Mouse (Mus musculus): ENCODE data around the gene Abca16. TPM values are rescaled to one million over a fixed set of nuclear protein-coding genes. Genes with fewer than 3 reads are reported as not detected.

The Abca16 gene
- total RNA-seq (2022): not detected

- DNase-seq (ENCODE audit: low spot score): no peak
These were observed at the start of gene Abca16 for GRCm38 (mm10) chr7:120409447-120409846. Gene Abca16, plus strand, starts transcription at chr7:120409647.

GRCm38 (mm10) chr7:120361159-120361558 lies 48.3 kb upstream of the Abca16 start:
- DNase-seq (ENCODE audit: low spot score): no peak

- no peak for DNase-seq (ENCODE audit: low spot score)
These were observed 2.9 kb downstream of the Abca16 start for GRCm38 (mm10) chr7:120412391-120412790.

DNA sequence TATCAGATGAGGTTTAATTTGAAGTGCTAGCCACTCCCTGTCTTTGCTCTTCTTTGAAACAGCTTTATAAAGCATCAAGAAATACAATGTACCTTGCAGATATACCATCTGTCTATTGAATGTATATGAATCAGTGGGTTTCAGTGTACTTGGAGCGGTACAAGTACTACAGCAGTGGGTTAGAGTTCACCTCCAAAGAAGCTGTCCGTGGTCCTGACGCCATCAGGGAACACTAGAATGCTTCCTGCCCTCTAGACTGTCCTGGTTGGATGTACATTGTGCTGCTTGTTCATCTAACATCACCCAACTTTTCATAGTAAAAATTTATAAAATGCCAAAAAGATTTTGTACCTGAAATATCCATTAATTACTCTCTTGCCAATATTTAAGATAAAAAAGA lies 17.2 kb downstream of the Abca16 start:
- DNase-seq (ENCODE audit: low spot score): no peak

GRCm38 (mm10) chr7:120431464-120431863 lies 22.0 kb downstream of the Abca16 start:
- DNase-seq (ENCODE audit: low spot score): no peak

DNA sequence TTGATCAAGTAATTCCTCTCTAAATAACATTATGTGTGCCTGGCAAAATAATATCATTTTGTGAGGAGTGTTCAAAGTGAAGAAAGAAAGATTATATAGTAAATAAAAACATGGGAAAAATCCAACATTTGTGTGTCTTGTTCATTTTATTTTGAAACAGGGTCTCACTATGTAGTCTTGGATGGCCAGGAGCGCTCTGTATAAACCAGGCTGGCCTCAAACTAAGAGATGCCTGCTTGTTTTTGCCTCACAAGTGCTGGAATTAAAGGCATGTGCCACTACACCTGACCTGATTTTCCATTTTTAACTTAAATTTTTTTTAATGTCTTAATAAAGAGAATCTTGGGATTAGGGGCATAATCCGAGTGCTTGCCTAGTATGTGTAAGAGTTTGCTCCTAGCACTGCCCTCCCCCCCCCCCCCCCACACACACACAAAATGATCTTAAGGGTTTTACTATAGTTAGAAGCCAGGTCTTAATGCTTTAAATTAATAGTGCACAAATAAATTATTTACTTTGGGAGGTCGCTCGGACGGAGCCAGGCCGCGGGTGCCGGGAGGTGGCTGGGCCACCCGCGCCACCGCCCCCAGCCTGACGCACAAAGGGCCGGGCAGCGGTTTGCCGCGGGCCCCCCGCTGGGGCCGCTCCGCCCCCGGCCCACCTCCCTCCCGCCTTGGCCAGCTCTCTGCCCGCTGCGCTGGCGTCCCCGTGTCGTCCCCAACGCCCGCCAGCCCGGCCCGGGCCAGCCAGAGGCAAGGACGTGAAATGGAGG lies 94.6 kb downstream of the Abca16 start:
- DNase-seq (ENCODE audit: low spot score): no peak

DNA sequence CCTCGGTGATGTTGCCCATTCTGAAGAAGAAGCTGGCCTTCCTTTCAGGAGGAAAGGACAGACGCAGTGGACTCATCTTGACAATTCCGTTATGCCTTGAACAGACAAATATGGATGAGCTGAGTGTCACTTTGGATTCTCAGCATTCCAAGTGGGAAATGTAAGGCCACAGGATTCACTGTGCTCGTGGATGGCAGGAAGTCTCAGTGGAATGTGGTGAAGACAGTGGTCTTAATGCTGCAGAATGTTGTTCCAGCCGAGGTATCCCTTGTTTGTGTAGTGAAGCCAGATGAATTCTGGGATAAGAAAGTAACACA lies 95.2 kb downstream of the Abca16 start:
- no peak for DNase-seq (ENCODE audit: low spot score)

DNA sequence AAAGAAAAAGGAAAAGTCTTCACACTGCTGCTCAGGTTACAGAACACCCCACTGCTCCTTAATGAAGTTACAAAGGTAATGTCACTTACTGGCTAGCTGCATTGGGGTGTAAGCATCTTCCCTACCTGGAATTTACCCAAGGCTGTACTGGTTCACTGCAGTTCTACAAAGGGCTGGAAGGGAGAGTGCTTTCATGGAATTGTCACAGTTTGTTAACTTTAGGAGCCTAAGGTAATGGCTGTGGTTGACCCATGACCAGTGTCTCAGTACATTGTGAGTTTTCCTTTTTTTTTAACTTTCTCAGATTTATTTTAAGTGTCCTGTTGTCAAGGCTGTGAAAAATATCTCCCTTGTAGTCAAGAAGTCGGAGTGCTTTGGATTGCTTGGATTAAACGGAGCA lies 125.4 kb downstream of the Abca16 start:
- no peak for DNase-seq (ENCODE audit: low spot score)

DNA sequence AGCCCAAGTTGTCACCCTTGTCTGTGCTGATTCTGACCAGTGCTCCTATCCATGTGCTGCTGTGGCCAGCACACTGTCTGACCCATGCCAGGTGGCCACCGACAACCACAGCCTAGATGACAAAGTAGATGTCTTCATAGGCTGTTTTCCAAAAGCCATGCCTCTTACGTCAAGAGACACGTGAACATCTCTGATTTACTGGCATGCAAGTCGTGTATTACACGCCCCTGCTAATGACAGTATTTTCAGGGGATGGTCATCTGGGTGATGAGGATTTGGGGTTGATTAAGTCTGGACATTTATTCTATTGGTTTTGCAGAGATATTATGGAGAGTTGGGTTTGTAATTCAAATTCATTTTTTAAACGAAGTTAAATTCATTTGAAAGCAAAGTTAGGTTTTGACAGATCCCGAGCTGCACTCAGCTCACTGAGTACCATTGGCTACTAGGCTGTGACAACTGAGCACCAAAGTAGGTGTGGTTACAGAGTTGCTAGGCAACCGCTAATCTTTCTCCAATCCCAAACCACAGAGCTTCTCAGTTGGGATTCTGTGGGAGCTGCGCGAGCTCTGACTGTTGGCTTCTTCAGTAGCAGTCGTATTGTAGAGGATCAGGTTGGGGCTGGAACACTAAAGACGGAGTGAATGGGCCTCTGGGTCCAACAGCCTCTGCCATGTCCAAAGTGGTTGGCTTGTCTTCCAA lies 143.2 kb downstream of the Abca16 start:
- DNase-seq (ENCODE audit: low spot score): no peak

DNA sequence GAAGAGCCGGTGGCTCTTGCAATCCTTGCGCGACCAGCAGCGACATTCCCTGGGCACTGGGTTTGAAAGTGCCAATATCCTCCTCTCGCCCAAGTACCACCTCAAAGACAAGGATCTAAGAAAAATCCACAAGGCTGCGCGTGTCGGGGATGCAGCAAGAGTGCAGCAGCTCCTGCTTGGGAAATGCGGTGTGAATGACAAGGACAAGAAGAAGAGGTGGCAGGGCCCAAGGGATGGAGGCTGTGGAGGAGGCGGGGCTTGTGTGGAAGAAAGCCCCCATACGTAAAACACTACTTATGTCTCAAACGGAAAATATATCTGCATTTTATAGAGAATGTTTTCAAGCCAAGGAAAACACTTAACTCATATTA lies 143.7 kb downstream of the Abca16 start:
- no peak for DNase-seq (ENCODE audit: low spot score)

DNA sequence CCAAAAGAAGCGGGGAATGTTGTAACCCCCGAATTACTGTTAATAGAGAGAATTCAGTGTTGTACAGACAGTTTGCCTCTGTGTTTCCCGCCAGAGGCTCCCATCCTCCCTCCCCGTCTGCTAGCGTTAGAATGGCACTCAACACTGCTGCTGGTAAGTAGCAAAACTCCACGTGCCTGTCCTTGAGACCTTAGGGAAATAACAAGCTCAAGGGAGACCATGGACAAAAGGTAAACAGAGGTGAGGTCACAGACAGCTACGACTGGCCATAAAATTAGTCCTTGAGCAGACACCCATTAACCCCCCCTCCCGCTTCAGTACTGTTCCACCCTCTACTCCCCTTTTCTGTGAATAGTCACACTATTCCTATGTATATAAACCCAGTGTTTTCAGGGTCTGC lies 157.9 kb downstream of the Abca16 start:
- no peak for DNase-seq (ENCODE audit: low spot score)

- DNase-seq (ENCODE audit: low spot score): no peak
These were observed 167.1 kb downstream of the Abca16 start for GRCm38 (mm10) chr7:120576520-120576919.

Other genes with a start within 250 kb of the Abca16 start
- under 1 TPM; 0.05 to 0.13 (median 0.09) TPM for gene Anks4b, start 235.8 kb upstream of the Abca16 start, total RNA-seq (2022)
- gene Crym, start 207.5 kb upstream of the Abca16 start, total RNA-seq (2022): under 1 TPM; 0.19 to 0.81 (median 0.44) TPM
- gene Abca14, start 205.7 kb upstream of the Abca16 start, total RNA-seq (2022): not detected
- not detected for gene Abca15, start 81.0 kb upstream of the Abca16 start, total RNA-seq (2022)
- gene Uqcrc2, start 225.5 kb downstream of the Abca16 start, total RNA-seq (2022): 1,000 to 10,000 TPM; 1,123 to 1,294 (median 1,155) TPM